Mouse (Mus musculus): ENCODE results near the gene C130074G19Rik.

The C130074G19Rik gene

GRCm38 (mm10) chr1:184862636-184863035 lies 20.4 kb downstream of the C130074G19Rik start:
- no peaks in the 10 kb centered on the region for H3K27me3 ChIP-seq (ENCODE audit: control insufficient read depth, insufficient read depth, low read length, poor library complexity, severe bottlenecking)
- H3K36me3 ChIP-seq (ENCODE audit: control insufficient read depth, insufficient read depth, low read length, poor library complexity, severe bottlenecking), result no peaks in the 10 kb centered on the region
- DNase-seq (ENCODE audit: low read depth, low spot score), result no peak

- DNase-seq (ENCODE audit: low read depth, low spot score), result no peak
- H3K36me3 ChIP-seq (ENCODE audit: control insufficient read depth, insufficient read depth, low read length, poor library complexity, severe bottlenecking), result no peaks in the 10 kb centered on the region
Observed at GRCm38 (mm10) chr1:184861551-184861950, 21.5 kb downstream of the C130074G19Rik start.

DNA sequence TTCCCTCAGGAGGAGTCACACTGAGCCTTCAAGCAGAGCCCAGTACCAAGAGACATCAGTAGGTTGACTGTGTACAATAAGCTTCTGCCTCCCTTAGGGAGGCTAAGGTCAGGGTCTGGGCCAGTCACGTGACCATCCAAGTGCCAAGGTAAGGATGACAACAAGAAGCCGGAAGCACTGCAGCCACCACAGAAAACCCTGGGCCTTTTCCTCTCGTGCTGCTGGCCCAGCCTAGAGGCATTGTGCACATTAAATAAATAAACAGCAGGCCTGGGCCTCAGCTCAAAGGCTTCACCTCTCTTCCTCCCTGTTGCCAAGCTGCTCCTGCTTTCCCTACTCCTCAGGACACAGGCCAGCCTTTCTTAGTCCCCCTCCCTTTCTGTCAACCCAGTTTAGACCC lies 22.7 kb downstream of the C130074G19Rik start:
- Histone ChIP-seq H3K27me3 (ENCODE audit: control insufficient read depth, insufficient read depth, low read length, poor library complexity, severe bottlenecking) (no peaks in the 10 kb centered on the region), H3K36me3 (ENCODE audit: control insufficient read depth, insufficient read depth, low read length, poor library complexity, severe bottlenecking) (no peaks in the 10 kb centered on the region)
- DNase-seq (ENCODE audit: low read depth, low spot score), result no peak

More at GRCm38 (mm10) chr1:184861551-184861950, 21.5 kb downstream of the C130074G19Rik start:
- H3K27me3 ChIP-seq (ENCODE audit: control insufficient read depth, insufficient read depth, low read length, poor library complexity, severe bottlenecking), result no peaks in the 10 kb centered on the region

- H3K36me3 ChIP-seq (ENCODE audit: control insufficient read depth, insufficient read depth, low read length, poor library complexity, severe bottlenecking), result no peaks in the 10 kb centered on the region
- no peak for DNase-seq (ENCODE audit: low read depth, low spot score)
- no peaks in the 10 kb centered on the region for H3K27me3 ChIP-seq (ENCODE audit: control insufficient read depth, insufficient read depth, low read length, poor library complexity, severe bottlenecking)
Observed at GRCm38 (mm10) chr1:184858253-184858652, 24.8 kb downstream of the C130074G19Rik start.

GRCm38 (mm10) chr1:184857216-184857615 lies 25.8 kb downstream of the C130074G19Rik start:
- no peaks in the 10 kb centered on the region for H3K27me3 ChIP-seq (ENCODE audit: control insufficient read depth, insufficient read depth, low read length, poor library complexity, severe bottlenecking)
- DNase-seq (ENCODE audit: low read depth, low spot score), result no peak
- no peaks in the 10 kb centered on the region for H3K36me3 ChIP-seq (ENCODE audit: control insufficient read depth, insufficient read depth, low read length, poor library complexity, severe bottlenecking)

- no peak for DNase-seq (ENCODE audit: low read depth, low spot score)
- Histone ChIP-seq H3K27me3 (ENCODE audit: control insufficient read depth, insufficient read depth, low read length, poor library complexity, severe bottlenecking) (no peaks in the 10 kb centered on the region), H3K36me3 (ENCODE audit: control insufficient read depth, insufficient read depth, low read length, poor library complexity, severe bottlenecking) (no peaks in the 10 kb centered on the region)
Observed at GRCm38 (mm10) chr1:184853922-184854321, 29.1 kb downstream of the C130074G19Rik start.

DNA sequence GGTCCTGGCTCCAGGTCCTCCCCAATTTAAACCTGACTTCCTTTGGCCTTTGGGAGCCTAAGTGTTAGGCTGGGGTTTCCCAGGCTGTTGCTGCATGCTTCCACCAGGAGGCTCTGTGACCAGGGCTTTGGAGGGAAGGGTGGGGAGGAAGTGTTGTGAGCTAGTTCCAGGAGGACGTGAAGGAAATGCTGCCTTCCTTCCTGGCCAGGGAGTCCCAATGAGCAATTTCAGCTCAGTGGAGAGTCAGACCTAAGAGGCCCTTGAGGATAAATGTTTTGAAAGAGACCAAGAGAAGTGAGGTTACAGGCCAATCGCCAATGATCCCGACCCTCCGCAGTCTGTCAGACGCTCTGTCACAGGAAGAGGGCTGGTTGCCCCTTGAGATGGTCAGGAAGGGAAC lies 29.7 kb downstream of the C130074G19Rik start:
- Histone ChIP-seq H3K27me3 (ENCODE audit: control insufficient read depth, insufficient read depth, low read length, poor library complexity, severe bottlenecking) (no peaks in the 10 kb centered on the region), H3K36me3 (ENCODE audit: control insufficient read depth, insufficient read depth, low read length, poor library complexity, severe bottlenecking) (no peaks in the 10 kb centered on the region)
- peak; percentile 26 for DNase-seq (ENCODE audit: low read depth, low spot score)

DNA sequence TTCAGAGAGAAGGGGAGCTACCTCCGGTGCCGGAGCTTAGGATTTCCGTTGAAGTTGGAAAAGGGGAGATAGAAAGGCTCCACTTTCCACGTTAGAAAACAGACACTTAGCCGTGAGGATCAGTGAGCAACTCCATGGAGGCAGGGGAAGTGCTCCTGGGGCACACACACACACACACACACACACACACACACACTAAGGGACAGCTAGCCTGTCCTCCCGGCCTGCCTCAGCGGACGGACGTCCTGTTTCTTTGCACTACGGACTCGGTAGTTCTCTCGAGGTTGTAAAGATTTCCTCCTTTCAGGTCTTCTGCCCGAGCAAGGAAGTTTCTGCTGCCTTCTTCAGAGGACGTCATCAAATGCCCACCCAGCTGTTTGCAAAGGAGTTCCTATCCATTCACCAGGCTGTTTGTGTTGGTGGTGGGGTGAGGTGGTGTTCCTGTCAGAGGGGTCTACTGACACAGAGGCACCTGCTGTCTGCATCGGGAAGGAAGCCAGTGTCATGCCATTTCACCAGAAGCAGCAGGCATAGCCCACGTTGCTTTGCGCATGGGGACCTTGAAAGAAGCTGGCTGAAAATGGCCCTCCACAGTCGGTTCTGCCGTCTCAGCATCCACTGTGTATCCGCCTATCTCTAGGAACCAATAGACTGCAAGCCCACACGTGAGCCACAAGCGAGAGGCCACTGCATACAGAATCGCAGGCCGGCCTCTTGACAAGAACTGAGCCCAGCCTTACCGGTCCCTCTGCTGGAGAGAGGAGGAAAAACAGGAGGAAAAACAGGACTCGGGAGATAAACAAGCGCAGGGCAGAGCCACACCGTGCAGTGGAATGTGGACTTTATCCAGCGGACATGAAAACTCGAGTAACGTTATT lies 31.0 kb downstream of the C130074G19Rik start:
- Histone ChIP-seq H3K27me3 (ENCODE audit: control insufficient read depth, insufficient read depth, low read length, poor library complexity, severe bottlenecking) (no peaks in the 10 kb centered on the region), H3K36me3 (ENCODE audit: control insufficient read depth, insufficient read depth, low read length, poor library complexity, severe bottlenecking) (no peaks in the 10 kb centered on the region)
- DNase-seq (ENCODE audit: low read depth, low spot score), result peak; percentile 76

- no peaks in the 10 kb centered on the region for H3K27me3 ChIP-seq (ENCODE audit: control insufficient read depth, insufficient read depth, low read length, poor library complexity, severe bottlenecking)
- H3K36me3 ChIP-seq (ENCODE audit: control insufficient read depth, insufficient read depth, low read length, poor library complexity, severe bottlenecking), result no peaks in the 10 kb centered on the region
- DNase-seq (ENCODE audit: low read depth, low spot score), result no peak
Observed at GRCm38 (mm10) chr1:184851166-184851565, 31.9 kb downstream of the C130074G19Rik start.

DNA sequence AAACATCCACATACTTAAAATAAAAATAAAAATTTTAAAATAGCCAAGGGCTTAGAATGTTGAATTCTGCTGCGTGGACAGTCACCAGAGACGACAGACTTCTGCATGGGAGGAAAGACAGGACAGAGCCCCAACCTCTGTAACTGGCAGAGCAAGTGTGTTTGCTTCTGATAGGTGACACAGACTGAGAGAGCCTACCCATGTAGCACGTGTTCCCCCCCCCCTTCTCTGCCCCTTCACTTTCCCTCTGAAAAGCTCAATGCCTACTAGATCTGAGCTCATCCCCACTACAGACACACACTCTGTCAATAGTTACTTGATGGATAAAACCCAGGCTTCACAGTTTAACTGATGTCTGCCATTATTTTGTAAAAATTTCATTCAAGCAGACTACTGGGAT lies 36.0 kb downstream of the C130074G19Rik start:
- no peaks in the 10 kb centered on the region for H3K27me3 ChIP-seq (ENCODE audit: control insufficient read depth, insufficient read depth, low read length, poor library complexity, severe bottlenecking)
- no peak for DNase-seq (ENCODE audit: low read depth, low spot score)
- H3K36me3 ChIP-seq (ENCODE audit: control insufficient read depth, insufficient read depth, low read length, poor library complexity, severe bottlenecking), result no peaks in the 10 kb centered on the region

DNA sequence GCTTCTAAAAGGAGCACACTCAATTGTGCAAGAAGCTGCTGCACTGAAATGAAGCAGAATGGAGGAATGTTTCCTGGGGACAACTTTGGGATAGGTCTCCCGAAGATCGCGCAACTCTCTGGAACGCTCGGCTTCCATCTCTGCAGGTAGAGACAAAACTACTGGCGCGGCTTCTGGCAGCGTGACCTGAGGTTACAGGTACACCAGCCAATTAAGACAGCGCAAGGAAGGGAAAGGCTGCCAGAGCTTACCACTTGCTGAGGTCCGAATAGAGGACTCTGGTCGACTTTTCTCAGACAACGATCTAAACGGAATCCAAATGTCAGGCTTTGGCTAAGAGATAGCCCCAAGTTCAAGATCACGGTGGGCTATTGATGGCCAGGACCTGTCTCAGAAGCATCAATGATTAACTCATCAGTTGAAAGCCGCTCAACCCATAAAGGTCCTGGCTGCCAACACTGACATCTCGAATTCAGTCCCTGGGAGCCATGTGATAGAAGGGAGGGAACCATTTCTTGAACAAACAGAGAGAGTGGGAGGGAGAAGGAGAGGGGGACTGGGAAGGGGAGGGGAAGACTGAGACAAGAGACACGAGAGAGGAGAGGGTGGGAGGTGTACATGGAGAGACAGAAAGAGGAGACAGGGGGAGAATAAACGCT lies 36.8 kb downstream of the C130074G19Rik start, which contains the start of gene Marc2:
Gene Marc2 (minus strand): TSS at position 360 of the 659 bp plus-strand sequence.
- H3K36me3 ChIP-seq (ENCODE audit: control insufficient read depth, insufficient read depth, low read length, poor library complexity, severe bottlenecking), result no peaks in the 10 kb centered on the region
- no peaks in the 10 kb centered on the region for H3K27me3 ChIP-seq (ENCODE audit: control insufficient read depth, insufficient read depth, low read length, poor library complexity, severe bottlenecking)
- peak; percentile 18 for DNase-seq (ENCODE audit: low read depth, low spot score)

GRCm38 (mm10) chr1:184845111-184846071 lies 37.6 kb downstream of the C130074G19Rik start:
- DNase-seq (ENCODE audit: low read depth, low spot score), result peak; percentile 91
- Histone ChIP-seq H3K36me3 (ENCODE audit: control insufficient read depth, insufficient read depth, low read length, poor library complexity, severe bottlenecking) (no peaks in the 10 kb centered on the region), H3K27me3 (ENCODE audit: control insufficient read depth, insufficient read depth, low read length, poor library complexity, severe bottlenecking) (no peaks in the 10 kb centered on the region)

GRCm38 (mm10) chr1:184844326-184845066 lies 38.5 kb downstream of the C130074G19Rik start:
- Histone ChIP-seq H3K36me3 (ENCODE audit: control insufficient read depth, insufficient read depth, low read length, poor library complexity, severe bottlenecking) (no peaks in the 10 kb centered on the region; the same call in 1 of the 2 replicates), H3K27me3 (ENCODE audit: control insufficient read depth, insufficient read depth, low read length, poor library complexity, severe bottlenecking) (no peaks in the 10 kb centered on the region)
- DNase-seq (ENCODE audit: low read depth, low spot score), result peak; percentile 37

DNA sequence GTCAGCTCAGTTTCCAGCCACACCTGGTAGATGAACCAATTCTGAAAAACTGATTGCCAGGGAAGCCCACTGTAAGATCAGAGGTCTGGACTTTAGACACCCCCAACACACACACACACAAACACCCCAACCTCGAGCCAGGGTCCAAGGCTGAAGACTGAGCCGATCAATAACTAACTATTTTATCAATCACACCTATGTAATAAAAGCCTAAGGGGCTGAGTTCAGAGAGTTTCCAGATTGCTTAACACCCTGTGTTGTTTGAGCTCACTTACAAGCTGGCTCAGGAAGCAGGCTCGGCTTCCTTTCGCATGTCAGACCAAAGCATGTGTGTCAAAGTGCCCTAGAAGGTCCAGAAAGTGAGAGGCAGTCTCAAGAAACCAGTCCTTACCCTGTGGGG lies 45.4 kb downstream of the C130074G19Rik start:
- DNase-seq (ENCODE audit: low read depth, low spot score), result no peak
- Histone ChIP-seq H3K36me3 (ENCODE audit: control insufficient read depth, insufficient read depth, low read length, poor library complexity, severe bottlenecking) (peaks cover 4% of the 10 kb centered on the region), H3K27me3 (ENCODE audit: control insufficient read depth, insufficient read depth, low read length, poor library complexity, severe bottlenecking) (no peaks in the 10 kb centered on the region)
